Mouse (Mus musculus): ENCODE data around the gene Cnnm3. TPM values are rescaled to one million over a fixed set of nuclear protein-coding genes. Genes with fewer than 3 reads are reported as not detected.
A peak's percentile ranks its signal among the peaks of the same experiment; 100 is the strongest.

Gene Cnnm3
- polyA plus RNA-seq, 1 experiment from 2014 or later: 4.5 TPM

DNA sequence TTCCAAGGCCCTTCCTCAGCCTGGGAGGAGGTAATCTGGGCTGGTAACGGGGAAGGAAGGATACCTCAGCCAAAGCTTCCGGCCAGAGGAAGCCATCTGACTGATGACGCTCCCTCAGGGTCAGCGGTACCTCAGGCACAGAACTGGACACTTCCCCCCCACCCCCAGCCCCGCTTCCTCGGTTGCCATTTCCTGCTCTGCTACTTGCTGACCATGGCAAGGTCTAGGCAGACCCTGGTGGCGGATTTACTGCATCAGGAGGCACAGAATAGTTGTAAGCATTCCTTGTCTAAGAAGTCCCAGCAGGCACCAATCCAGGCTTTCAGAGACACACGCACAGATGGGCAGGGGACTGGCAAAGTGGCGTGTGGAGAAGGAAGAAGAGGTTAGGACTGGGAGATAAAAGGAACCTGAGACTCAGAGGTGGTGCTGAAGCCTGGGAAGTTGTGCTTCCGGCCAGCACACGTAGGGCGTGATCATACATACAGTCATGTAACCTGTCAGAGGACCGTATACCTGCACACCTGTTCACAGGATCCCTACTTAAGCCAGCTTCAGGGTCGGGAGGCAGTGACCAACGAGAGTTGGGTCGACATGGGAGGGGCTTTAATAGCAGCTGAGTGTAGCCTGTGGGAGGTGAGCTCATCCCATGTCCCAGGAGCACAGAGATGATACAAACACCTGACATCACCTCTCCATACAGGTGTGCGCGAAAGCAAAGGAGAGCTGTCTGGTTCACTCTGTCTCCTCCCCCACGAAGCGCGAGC is 43.1 kb downstream of the Cnnm3 start:
- Histone ChIP-seq H3K4me2 (peak overlapping the region; percentile 99), H3K4me3 (replicated peaks) (peak overlapping the region; percentile 96), H3K9me3 (no peaks in the 10 kb centered on the region), H3K27me3 (peaks cover 11% of the 10 kb centered on the region), H3K4me1 (peaks cover 34% of the 10 kb centered on the region), H3K27ac (peak overlapping the region; percentile 98), H3K36me3 (replicated peaks) (peaks cover 58% of the 10 kb centered on the region), H3K9ac (peak overlapping the region; percentile 92)
- no peak for ATAC-seq (ENCODE audit: low FRiP score)
- WGBS: 84% methylated on average over 21 of the region's 21 CpGs

DNA sequence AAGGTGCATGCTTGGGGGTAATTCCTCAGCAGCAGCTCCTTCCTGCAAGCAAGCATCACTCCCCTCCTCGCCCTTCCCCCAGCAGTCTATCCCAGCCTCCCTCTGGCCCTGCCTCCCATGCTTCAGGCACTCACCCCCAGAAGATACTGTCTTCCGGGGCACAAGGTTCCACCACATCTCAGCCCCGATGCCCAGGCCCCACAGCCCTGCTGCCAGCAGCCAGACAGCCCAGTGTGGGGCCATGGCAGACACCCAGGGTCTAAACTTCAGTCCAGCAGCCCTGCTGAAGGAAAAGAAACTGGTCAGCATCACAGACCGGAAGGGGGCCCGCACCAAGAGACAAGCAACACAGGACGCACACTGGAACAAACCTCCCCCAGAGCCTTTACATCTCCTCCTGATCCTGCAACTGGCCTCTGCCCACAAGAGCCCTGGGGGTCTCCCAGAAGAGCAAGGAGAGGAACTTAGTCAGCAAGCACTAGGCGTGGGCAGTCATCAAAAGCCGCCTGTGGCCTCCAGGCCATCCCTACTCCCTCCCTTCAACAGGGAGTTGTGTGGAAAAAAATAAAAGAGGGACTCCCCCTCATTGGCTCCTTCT is 44.2 kb downstream of the Cnnm3 start:
- peak overlapping the region; percentile 92 for H3K9ac ChIP-seq
- H3K4me1 ChIP-seq: peaks cover 33% of the 10 kb centered on the region
- peak overlapping the region; percentile 99 for H3K4me2 ChIP-seq
- no peaks in the 10 kb centered on the region for H3K9me3 ChIP-seq
- H3K36me3 ChIP-seq (replicated peaks): peaks cover 47% of the 10 kb centered on the region
- WGBS: 4% methylated on average over 8 of the region's 8 CpGs
- H3K4me3 ChIP-seq (replicated peaks): peak overlapping the region; percentile 96
- peak overlapping the region; percentile 98 for H3K27ac ChIP-seq
- peaks cover 20% of the 10 kb centered on the region for H3K27me3 ChIP-seq
- ATAC-seq (ENCODE audit: low FRiP score): no peak

DNA sequence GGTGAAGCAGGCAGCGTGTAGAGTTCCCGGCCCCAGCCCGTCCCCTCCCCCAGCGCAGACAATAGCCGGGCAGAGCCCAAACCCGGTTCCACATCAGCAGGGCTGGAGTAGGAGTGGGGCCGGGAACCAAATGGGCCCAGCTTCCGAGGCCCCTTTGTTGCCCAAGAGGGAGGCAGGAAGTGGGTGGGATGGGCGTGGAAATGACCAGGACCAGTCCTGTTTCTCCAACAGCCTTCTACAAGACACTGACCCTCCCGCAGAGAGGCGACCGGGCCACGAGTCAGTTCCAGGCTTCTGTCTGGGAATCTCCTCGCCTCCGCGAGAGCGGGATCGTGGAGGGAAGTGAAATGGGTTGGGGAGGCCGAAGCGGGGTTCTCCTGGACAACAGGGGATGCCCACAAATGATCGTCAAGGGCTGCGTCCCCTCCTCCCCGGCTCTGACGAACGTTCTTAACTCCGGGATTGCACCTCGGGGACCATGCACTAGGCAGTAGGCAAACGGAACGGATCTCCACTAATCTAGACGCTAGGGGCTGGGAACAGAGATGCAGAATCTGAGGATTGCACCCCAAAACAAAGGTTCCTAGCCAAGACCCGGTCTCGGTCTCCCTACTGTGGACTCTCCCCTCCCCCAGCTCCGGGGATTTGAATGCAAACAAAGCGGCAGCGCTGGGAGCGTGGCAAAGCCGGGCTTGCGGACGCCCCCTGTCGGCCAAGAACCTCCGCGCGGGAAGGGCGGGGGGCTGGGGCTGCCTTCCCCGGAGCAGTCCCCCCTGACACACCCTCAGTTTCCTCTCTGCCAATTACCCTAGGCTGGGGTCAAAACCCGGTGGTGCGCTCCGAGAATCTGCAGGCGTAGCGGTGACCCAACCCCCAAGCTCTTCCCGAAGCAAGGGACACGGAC is 45.1 kb downstream of the Cnnm3 start:
- Histone ChIP-seq H3K27me3 (peaks cover 22% of the 10 kb centered on the region), H3K36me3 (replicated peaks) (peaks cover 38% of the 10 kb centered on the region), H3K9ac (peak overlapping the region; percentile 92), H3K4me3 (replicated peaks) (peak overlapping the region; percentile 96), H3K4me2 (peak overlapping the region; percentile 99), H3K27ac (peak overlapping the region; percentile 98), H3K9me3 (no peaks in the 10 kb centered on the region), H3K4me1 (peaks cover 33% of the 10 kb centered on the region)
- ATAC-seq (ENCODE audit: low FRiP score): peak; percentile 88
- under 1% methylated on average over 52 of the region's 52 CpGs for WGBS

DNA sequence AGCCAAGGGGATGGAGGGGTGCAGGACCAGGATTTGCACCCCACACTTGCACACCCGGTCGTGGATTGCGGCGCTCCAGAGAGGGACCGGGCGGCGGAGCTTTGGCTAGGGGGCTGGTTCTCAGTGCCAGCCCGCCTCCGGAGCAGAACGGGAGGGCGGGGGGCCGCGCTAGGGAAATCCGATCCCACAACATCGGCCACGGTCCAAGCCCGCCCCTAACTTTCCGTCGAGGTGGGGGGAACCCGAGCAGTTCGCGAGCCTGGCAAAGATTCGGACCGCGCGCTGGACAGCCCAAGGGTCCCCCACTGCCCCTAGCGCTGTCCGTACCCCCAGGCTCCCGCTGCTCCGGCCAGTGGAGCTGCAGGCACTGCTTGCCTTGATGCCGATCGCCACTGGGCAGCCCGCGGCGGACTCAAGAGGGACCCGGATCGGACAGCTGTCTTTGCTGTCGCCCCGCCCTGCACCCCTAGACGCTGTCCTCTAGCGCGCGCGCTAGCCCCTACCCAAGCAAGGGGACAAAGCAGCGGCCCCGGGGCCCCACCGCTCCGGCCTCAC is 45.9 kb downstream of the Cnnm3 start:
- peak; percentile 57 for ATAC-seq (ENCODE audit: low FRiP score)
- Histone ChIP-seq H3K4me1 (peaks cover 33% of the 10 kb centered on the region), H3K9me3 (no peaks in the 10 kb centered on the region), H3K9ac (peak overlapping the region; percentile 92), H3K4me2 (peak overlapping the region; percentile 99), H3K27ac (peak overlapping the region; percentile 98), H3K27me3 (peaks cover 25% of the 10 kb centered on the region), H3K4me3 (replicated peaks) (peak overlapping the region; percentile 96), H3K36me3 (replicated peaks) (peaks cover 31% of the 10 kb centered on the region)
- WGBS: 0% methylated on average over 45 of the region's 48 CpGs

DNA sequence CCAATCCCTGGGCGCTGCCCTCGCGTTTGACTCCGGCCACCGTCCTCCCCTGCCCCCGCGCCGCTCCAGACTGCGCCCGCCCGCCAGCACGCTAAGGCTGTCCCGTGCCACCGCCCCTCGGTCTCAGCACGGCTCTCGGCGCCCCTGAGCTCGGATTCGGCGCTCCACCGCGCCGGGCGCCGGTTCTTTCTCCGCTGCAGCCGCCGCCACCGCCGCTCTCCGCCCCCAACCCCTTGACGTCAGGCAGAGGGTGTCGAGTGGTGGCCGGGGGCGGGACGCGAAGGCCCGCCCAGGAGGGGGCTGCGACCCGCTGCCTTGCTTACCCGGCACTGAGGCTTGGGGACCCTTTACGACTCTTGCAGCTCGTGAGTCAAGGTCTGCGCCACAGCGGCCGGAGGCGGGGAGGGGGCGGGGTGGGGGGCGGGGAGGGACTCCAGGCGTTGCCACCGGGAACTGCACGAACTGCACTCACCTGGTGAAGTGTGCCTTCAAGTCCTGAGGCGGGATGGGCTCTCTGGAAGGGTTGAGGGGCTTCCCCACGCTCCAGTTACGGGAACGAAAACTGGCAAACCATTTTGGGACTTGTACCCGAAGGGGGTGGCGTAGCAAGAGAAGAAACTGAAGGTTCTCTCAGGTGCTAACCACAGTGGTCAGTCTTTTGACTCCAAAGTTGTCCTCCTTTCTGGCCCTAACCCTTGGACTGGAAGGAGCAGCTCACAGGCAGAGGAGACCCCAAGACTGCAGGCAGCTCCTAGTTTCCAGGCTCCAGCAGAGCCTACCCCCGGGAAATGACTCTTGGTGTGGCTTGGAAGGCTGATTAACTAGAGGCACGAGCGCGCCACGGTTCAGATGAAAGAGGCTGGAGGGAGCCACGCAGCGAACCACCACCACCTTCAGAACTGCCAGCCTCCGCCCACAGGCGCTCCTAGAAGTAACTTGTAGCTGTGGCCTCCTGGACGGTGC is 46.6 kb downstream of the Cnnm3 start, which contains the start of gene Sema4c:
Sema4c (minus strand) TSS at position 319 of the 963 bp plus-strand sequence.
- peak within 1 kb of the TSS; percentile 98 for H3K27ac ChIP-seq
- WGBS: under 1% methylated on average over 69 of the region's 69 CpGs
- peak within 1 kb of the TSS; percentile 99 for H3K4me2 ChIP-seq
- H3K36me3 ChIP-seq (replicated peaks): peaks cover 23% of the 10 kb centered on the region
- H3K27me3 ChIP-seq: peaks cover 25% of the 10 kb centered on the region
- no peaks in the 10 kb centered on the region for H3K9me3 ChIP-seq
- H3K9ac ChIP-seq: peak within 1 kb of the TSS; percentile 92
- H3K4me1 ChIP-seq: peaks cover 33% of the 10 kb centered on the region
- ATAC-seq (ENCODE audit: low FRiP score): peak; percentile 70
- peak within 1 kb of the TSS; percentile 96 for H3K4me3 ChIP-seq (replicated peaks)

DNA sequence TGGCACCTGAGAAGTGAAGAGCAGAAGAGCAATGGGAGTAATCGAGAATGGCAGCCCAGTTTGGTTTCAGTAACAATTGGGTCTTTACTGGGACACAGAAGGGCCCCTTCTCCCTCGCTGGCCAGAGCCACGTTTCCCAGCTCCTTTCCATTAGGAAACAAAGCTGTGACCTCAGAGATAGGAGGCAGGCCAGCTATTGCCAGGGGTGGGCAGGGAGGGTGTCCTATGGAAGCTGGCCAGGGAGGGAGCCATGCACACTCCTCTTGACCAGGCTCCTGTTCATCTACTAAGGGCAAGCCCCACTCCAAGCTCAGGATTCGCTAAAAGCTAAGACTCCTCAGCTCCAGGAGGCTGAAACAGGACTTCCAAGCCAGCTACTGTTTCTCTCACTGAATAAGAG is 47.6 kb downstream of the Cnnm3 start:
- Histone ChIP-seq H3K27me3 (peaks cover 28% of the 10 kb centered on the region), H3K9me3 (no peaks in the 10 kb centered on the region), H3K4me3 (replicated peaks) (no peak overlapping the region), H3K9ac (no peak overlapping the region), H3K36me3 (replicated peaks) (peaks cover 13% of the 10 kb centered on the region), H3K4me1 (peaks cover 29% of the 10 kb centered on the region), H3K4me2 (peak overlapping the region; percentile 99), H3K27ac (no peak overlapping the region)
- ATAC-seq (ENCODE audit: low FRiP score): no peak
- WGBS: 6% methylated on average over 4 of the region's 4 CpGs

DNA sequence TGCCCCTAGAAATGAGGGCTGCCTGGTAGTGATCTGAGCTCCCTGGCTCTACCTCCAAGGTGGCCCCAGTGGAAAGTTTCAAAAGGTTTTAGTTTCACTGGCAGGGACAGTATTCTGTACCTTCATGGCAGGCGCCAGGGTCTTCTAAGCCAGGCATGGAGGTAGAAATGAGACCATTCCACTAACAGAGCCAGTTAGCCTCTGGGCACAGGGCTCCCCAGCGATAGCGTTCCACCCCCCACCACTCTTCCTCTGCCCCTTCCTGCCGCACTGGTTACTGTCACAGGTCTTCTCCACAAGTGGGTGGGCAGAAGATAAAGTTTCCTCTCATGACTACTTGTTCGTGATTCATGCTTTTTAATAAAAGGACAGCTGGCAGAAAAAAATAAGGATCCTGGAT is 48.2 kb downstream of the Cnnm3 start:
- H3K9me3 ChIP-seq: no peaks in the 10 kb centered on the region
- no peak for ATAC-seq (ENCODE audit: low FRiP score)
- H3K27ac ChIP-seq: no peak overlapping the region
- no peak overlapping the region for H3K4me3 ChIP-seq (replicated peaks)
- no peak overlapping the region for H3K9ac ChIP-seq
- no peak overlapping the region for H3K4me2 ChIP-seq
- 66% methylated on average over 5 of the region's 5 CpGs for WGBS
- H3K36me3 ChIP-seq (replicated peaks): peaks cover 7% of the 10 kb centered on the region
- peaks cover 33% of the 10 kb centered on the region for H3K27me3 ChIP-seq
- H3K4me1 ChIP-seq: peaks cover 23% of the 10 kb centered on the region

DNA sequence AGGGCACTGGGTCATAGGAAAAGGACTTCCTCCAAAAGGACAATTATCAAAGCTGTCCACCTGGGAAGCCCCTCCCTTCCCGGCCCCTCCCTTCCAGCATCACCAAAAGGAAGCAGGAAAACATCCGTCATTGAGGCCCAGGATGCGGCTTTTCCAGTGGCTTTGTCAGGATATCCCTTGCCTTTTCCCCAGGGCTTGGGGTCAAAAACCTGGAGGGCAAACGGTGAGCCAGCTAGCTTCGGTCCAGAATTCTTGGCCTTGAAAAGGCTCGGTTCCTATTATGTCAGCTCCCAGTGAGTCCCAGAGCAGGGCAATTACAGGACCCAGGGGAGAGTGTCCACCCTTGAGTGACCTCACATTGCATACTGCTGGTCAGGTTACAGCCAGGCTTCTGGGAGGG is 49.2 kb downstream of the Cnnm3 start:
- no peak overlapping the region for H3K27ac ChIP-seq
- H3K9ac ChIP-seq: no peak overlapping the region
- H3K4me2 ChIP-seq: no peak overlapping the region
- WGBS: 57% methylated on average over 6 of the region's 6 CpGs
- no peaks in the 10 kb centered on the region for H3K9me3 ChIP-seq
- H3K27me3 ChIP-seq: peaks cover 33% of the 10 kb centered on the region
- no peak for ATAC-seq (ENCODE audit: low FRiP score)
- H3K36me3 ChIP-seq (replicated peaks): no peaks in the 10 kb centered on the region
- H3K4me1 ChIP-seq: peaks cover 12% of the 10 kb centered on the region
- no peak overlapping the region for H3K4me3 ChIP-seq (replicated peaks)

DNA sequence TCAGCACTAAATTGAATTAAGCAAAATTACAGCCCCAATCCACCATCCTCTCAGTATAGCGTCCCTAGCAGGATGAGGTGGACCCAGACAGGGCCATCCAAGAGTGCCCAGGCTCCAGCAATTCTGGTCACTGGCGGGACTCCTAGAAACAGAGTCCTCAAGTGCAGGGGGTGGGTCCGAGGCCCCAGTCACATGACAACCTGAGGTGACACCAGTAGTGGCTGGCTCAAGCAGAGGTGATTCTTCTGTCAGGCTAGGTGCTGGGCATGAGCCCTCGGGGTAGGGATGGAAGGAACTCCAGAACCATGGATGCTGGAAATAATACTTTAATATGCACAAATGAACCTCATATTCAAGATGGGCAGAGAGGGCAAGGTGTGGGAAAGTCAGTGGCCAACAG is 50.7 kb downstream of the Cnnm3 start:
- Histone ChIP-seq H3K27ac (no peak overlapping the region), H3K9ac (no peak overlapping the region), H3K4me1 (peaks cover 16% of the 10 kb centered on the region), H3K36me3 (replicated peaks) (no peaks in the 10 kb centered on the region), H3K27me3 (peaks cover 33% of the 10 kb centered on the region), H3K4me2 (no peak overlapping the region), H3K9me3 (no peaks in the 10 kb centered on the region), H3K4me3 (replicated peaks) (no peak overlapping the region)
- 71% methylated on average over 4 of the region's 4 CpGs for WGBS
- ATAC-seq (ENCODE audit: low FRiP score): no peak

DNA sequence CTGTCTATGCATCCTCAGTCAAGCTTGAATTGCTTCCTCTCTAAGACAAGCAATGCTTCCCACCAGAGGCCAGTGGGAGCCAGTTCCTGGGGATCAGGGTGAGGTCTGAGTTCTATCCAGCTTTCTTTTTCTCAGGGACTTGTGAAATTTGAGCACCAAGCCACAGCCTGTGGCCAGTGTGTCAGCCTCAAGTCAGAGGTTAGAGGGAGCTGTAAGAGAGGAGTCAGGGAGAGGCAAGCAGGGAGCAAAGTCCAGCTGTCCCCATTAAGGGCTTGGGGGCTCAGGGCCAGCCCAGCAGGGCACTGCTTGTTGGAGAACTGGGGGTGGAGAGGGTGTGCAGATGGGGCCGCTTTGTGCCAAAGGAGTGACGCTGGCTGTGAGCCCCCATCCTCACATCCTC is 51.5 kb downstream of the Cnnm3 start:
- peaks cover 16% of the 10 kb centered on the region for H3K4me1 ChIP-seq
- no peak for ATAC-seq (ENCODE audit: low FRiP score)
- no peak overlapping the region for H3K27ac ChIP-seq

DNA sequence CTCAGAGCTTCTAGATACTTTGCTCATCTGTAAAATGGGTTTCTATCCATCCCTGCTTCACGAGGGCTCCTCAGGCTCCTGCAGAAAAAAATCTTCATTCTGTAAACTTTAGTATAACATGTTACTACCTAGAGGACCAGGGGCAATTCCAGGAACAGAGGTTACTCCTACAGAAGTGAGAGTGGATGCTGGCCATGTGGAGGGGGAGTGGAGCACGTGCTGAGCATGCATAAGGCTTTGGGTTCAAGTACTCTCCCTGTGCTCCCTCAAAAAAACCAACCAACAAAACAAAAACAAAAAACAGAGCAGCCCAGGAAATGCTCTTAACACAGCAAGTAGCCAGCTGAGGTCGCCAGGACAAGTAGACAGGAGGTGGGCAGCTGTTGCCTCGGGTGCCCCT is 52.0 kb downstream of the Cnnm3 start:
- peaks cover 12% of the 10 kb centered on the region for H3K4me1 ChIP-seq
- peaks cover 39% of the 10 kb centered on the region for H3K27me3 ChIP-seq
- no peak overlapping the region for H3K9ac ChIP-seq
- H3K36me3 ChIP-seq (replicated peaks): no peaks in the 10 kb centered on the region
- no peak overlapping the region for H3K4me3 ChIP-seq (replicated peaks)
- H3K27ac ChIP-seq: no peak overlapping the region
- 71% methylated on average over 4 of the region's 4 CpGs for WGBS
- H3K4me2 ChIP-seq: no peak overlapping the region
- H3K9me3 ChIP-seq: no peaks in the 10 kb centered on the region
- ATAC-seq (ENCODE audit: low FRiP score): no peak

More for the DNA sequence above, 51.5 kb downstream of the Cnnm3 start:
- no peak overlapping the region for H3K4me2 ChIP-seq
- H3K9me3 ChIP-seq: no peaks in the 10 kb centered on the region
- peaks cover 35% of the 10 kb centered on the region for H3K27me3 ChIP-seq
- H3K36me3 ChIP-seq (replicated peaks): no peaks in the 10 kb centered on the region
- H3K9ac ChIP-seq: no peak overlapping the region
- WGBS: 83% methylated on average over 2 of the region's 2 CpGs
- no peak overlapping the region for H3K4me3 ChIP-seq (replicated peaks)

All from forebrain, embryonic 12.5 days (tissue).